Mouse (Mus musculus) embryonic fibroblast, embryonic 13.5 days (primary cell): ENCODE results near the gene Cep152.

Source experiments
- CTCF ChIP-seq: IDR thresholded peaks from 2 replicates; pipeline ENCODE4 v1.5.1; 2011; ENCODE audit warnings: mild to moderate bottlenecking, control low read depth, low read length, moderate library complexity, borderline replicate concordance; ENCODE audit not compliant: insufficient read depth
- POLR2A ChIP-seq: IDR thresholded peaks from 2 replicates; pipeline ENCODE4 v1.6.1; 2011; ENCODE audit warnings: low read depth, mild to moderate bottlenecking, control low read depth, low read length, moderate library complexity

DNA sequence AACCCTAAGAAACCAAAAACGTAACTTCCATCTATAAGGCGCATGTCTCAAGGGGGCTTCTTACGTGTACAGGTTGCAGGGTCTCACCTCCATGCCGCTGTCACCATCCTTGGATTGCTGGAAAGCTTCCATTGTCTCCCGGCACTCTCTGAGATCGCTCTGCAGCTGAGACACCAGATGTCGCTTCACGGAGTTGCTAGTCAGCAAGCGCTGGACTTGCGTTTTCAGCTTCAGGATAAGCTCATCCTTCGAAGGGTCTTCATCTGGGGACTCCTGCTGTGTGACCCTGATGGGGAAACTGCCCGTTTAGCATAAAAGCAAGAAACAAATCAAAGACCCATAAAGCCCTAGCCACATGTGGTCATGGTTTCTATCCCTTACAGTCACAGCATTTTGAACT, 30.1 kb downstream of the Cep152 start:
- TF ChIP-seq POLR2A (no peak), CTCF (no peak)
